Mouse (Mus musculus) hindbrain, embryonic 14.5 days (tissue): Measurements from ENCODE around the gene Dusp6. TPM values are rescaled to one million over a fixed set of nuclear protein-coding genes. Genes with fewer than 3 reads are reported as not detected.
A peak's percentile ranks its signal among the peaks of the same experiment; 100 is the strongest.

ENCODE experiments used
- ATAC-seq: fragments of 200-750 bp; cut with Nextera tagmentation; 2 replicates; pipeline ENCODE4 v1.8.0; 2017; ENCODE audit warnings: moderate number of reproducible peaks, mild to moderate bottlenecking, moderate TSS enrichment, moderate library complexity; ENCODE audit not compliant: low FRiP score
- DNase-seq: peaks from one replicate; pipeline ENCODE4 v3.0.0-alpha.2; 2015; ENCODE audit warnings: low spot score
- H3K27ac ChIP-seq: fragments of 300-500 bp; sonication (generic); 2 replicates; pipeline ENCODE4 v1.5.1; 2014; ENCODE audit warnings: mild to moderate bottlenecking, moderate library complexity
- H3K27me3 ChIP-seq: fragments of 300-500 bp; sonication (generic); 2 replicates; pipeline ENCODE4 v1.6.1; 2014; ENCODE audit warnings: mild to moderate bottlenecking, low read length, mixed read lengths; ENCODE audit not compliant: control insufficient read depth, insufficient read depth
- H3K36me3 ChIP-seq: fragments of 300-500 bp; sonication (generic); replicated peaks from 2 replicates; pipeline ENCODE4 v1.6.1; 2014; ENCODE audit not compliant: control insufficient read depth, insufficient read depth
- H3K4me1 ChIP-seq: fragments of 300-500 bp; sonication (generic); replicated peaks from 2 replicates; pipeline ENCODE4 v1.6.1; 2014; ENCODE audit warnings: antibody characterized with exemption, low read length, mixed read lengths; ENCODE audit not compliant: control insufficient read depth, insufficient read depth
- H3K4me2 ChIP-seq: fragments of 300-500 bp; sonication (generic); replicated peaks from 2 replicates; pipeline ENCODE4 v1.6.1; 2014; ENCODE audit warnings: mild to moderate bottlenecking, moderate library complexity
- H3K4me3 ChIP-seq: fragments of 300-500 bp; sonication (generic); replicated peaks from 2 replicates; pipeline ENCODE4 v1.5.1; 2014; ENCODE audit warnings: mild to moderate bottlenecking, low read length
- H3K9ac ChIP-seq: fragments of 300-500 bp; sonication (generic); 2 replicates; pipeline ENCODE4 v1.6.1; 2014
- H3K9me3 ChIP-seq: fragments of 300-500 bp; sonication (generic); 2 replicates; pipeline ENCODE4 v1.6.1; 2016; ENCODE audit warnings: low read length; ENCODE audit not compliant: control insufficient read depth
- WGBS: fragments of 180-500 bp; shearing (Covaris S2); extraction: QIAGEN DNeasy Blood & Tissue Kit; methylation state at CpG from one replicate; pipeline ENCODE4 v1.1.7; 2014; 5-methylcytosine and 5-hydroxymethylcytosine counted together
- polyA plus RNA-seq: library from polyadenylated mRNA; unstranded; fragments of >200 nt; fragmentation: Nextera tagmentation; extraction: Ambion mirVana; gene quantifications from 2 replicates; pipeline ENCODE4 v1.2.1, GENCODE M21; 2014

Dusp6 gene
- polyA plus RNA-seq, 1 experiment from 2014 or later: 28.4 TPM

GRCm38 (mm10) chr10:99261151-99261635 lies 1.8 kb upstream of the Dusp6 start:
- whole genome bisulfite sequencing: 0% methylated on average over 30 of the region's 30 CpGs
- H3K4me3 ChIP-seq: peak overlapping the region; percentile 74
- H3K4me1 ChIP-seq: peaks cover 31% of the 10 kb centered on the region
- H3K36me3 ChIP-seq: peaks cover under 1% of the 10 kb centered on the region; the same call in 1 of the 2 replicates
- peak overlapping the region; percentile 93 for H3K27ac ChIP-seq
- peak overlapping the region; percentile 90 for H3K9ac ChIP-seq
- H3K27me3 ChIP-seq: peaks cover 6% of the 10 kb centered on the region; the same call in 1 of the 2 replicates
- DNase-seq (peak; percentile 69), ATAC-seq (no peak)
- peak overlapping the region; percentile 90 for H3K4me2 ChIP-seq
- H3K9me3 ChIP-seq: no peaks in the 10 kb centered on the region

- Histone ChIP-seq H3K4me3 (peak overlapping the region; percentile 74), H3K27ac (peak overlapping the region; percentile 93), H3K27me3 (peaks cover 12% of the 10 kb centered on the region; the same call in 1 of the 2 replicates), H3K36me3 (peaks cover 5% of the 10 kb centered on the region; the same call in 1 of the 2 replicates), H3K4me1 (peaks cover 31% of the 10 kb centered on the region), H3K4me2 (peak overlapping the region; percentile 90), H3K9ac (peak overlapping the region; percentile 90), H3K9me3 (no peaks in the 10 kb centered on the region)
- ATAC-seq: peak; percentile 44
- under 1% methylated on average over 61 of the region's 62 CpGs for WGBS
- DNase-seq: peak; percentile 75
Measured at GRCm38 (mm10) chr10:99261636-99262318, 1.3 kb upstream of the Dusp6 start.

- peaks cover 14% of the 10 kb centered on the region; the same call in 1 of the 2 replicates for H3K27me3 ChIP-seq
- DNase-seq (no peak), ATAC-seq (peak; percentile 21; the same call in 1 of the 2 replicates)
- peak overlapping the region; percentile 90 for H3K4me2 ChIP-seq
- WGBS: under 1% methylated on average over 20 of the region's 20 CpGs
- H3K4me3 ChIP-seq: peak overlapping the region; percentile 74
- peaks cover 32% of the 10 kb centered on the region for H3K4me1 ChIP-seq
- peaks cover 5% of the 10 kb centered on the region; the same call in 1 of the 2 replicates for H3K36me3 ChIP-seq
- H3K9ac ChIP-seq: peak overlapping the region; percentile 90
- H3K27ac ChIP-seq: peak overlapping the region; percentile 93
- H3K9me3 ChIP-seq: no peaks in the 10 kb centered on the region
Measured at GRCm38 (mm10) chr10:99262319-99262866, 638 bp upstream of the Dusp6 start.

- H3K36me3 ChIP-seq: peaks cover 5% of the 10 kb centered on the region; the same call in 1 of the 2 replicates
- peaks cover 35% of the 10 kb centered on the region for H3K4me1 ChIP-seq
- H3K4me3 ChIP-seq: peak overlapping the region; percentile 74
- WGBS: under 1% methylated on average over 66 of the region's 66 CpGs
- peaks cover 18% of the 10 kb centered on the region; the same call in 1 of the 2 replicates for H3K27me3 ChIP-seq
- ATAC-seq (peak; percentile 55), DNase-seq (peak; percentile 55)
- peak overlapping the region; percentile 90 for H3K4me2 ChIP-seq
- peak overlapping the region; percentile 90 for H3K9ac ChIP-seq
- no peaks in the 10 kb centered on the region for H3K9me3 ChIP-seq
- peak overlapping the region; percentile 93 for H3K27ac ChIP-seq
Measured at GRCm38 (mm10) chr10:99263419-99264221, 589 bp downstream of the Dusp6 start.

GRCm38 (mm10) chr10:99264301-99265010 lies 1.4 kb downstream of the Dusp6 start:
- Histone ChIP-seq H3K27me3 (peaks cover 18% of the 10 kb centered on the region; the same call in 1 of the 2 replicates), H3K27ac (peak overlapping the region; percentile 93), H3K4me2 (peak overlapping the region; percentile 90), H3K9ac (peak overlapping the region; percentile 90), H3K9me3 (no peaks in the 10 kb centered on the region), H3K4me3 (peak overlapping the region; percentile 74), H3K36me3 (peaks cover 5% of the 10 kb centered on the region; the same call in 1 of the 2 replicates), H3K4me1 (peaks cover 42% of the 10 kb centered on the region)
- WGBS: 1% methylated on average over 26 of the region's 26 CpGs
- DNase-seq (peak; percentile 36), ATAC-seq (no peak)

GRCm38 (mm10) chr10:99265011-99265694 lies 2.1 kb downstream of the Dusp6 start:
- Histone ChIP-seq H3K9me3 (no peaks in the 10 kb centered on the region), H3K27me3 (peaks cover 18% of the 10 kb centered on the region; the same call in 1 of the 2 replicates), H3K9ac (peak overlapping the region; percentile 90), H3K36me3 (peaks cover 5% of the 10 kb centered on the region; the same call in 1 of the 2 replicates), H3K27ac (peak overlapping the region; percentile 93), H3K4me3 (peak overlapping the region; percentile 74), H3K4me1 (peaks cover 43% of the 10 kb centered on the region), H3K4me2 (peak overlapping the region; percentile 90)
- 4% methylated on average over 7 of the region's 7 CpGs for WGBS
- no peak for DNase-seq
- ATAC-seq: no peak

GRCm38 (mm10) chr10:99266025-99266424 lies 3.0 kb downstream of the Dusp6 start:
- whole genome bisulfite sequencing: 38% methylated on average over 14 of the region's 14 CpGs
- H3K4me2 ChIP-seq: peak overlapping the region; percentile 90
- peaks cover 34% of the 10 kb centered on the region for H3K4me1 ChIP-seq
- DNase-seq (no peak), ATAC-seq (no peak)
- H3K27ac ChIP-seq: peak overlapping the region; percentile 45; the same call in 1 of the 2 replicates
- H3K27me3 ChIP-seq: peaks cover 18% of the 10 kb centered on the region; the same call in 1 of the 2 replicates
- peak overlapping the region; percentile 74 for H3K4me3 ChIP-seq
- H3K9ac ChIP-seq: peak overlapping the region; percentile 90
- H3K9me3 ChIP-seq: no peaks in the 10 kb centered on the region
- peaks cover 5% of the 10 kb centered on the region; the same call in 1 of the 2 replicates for H3K36me3 ChIP-seq

GRCm38 (mm10) chr10:99267621-99268020 lies 4.6 kb downstream of the Dusp6 start:
- WGBS: 84% methylated on average over 1 of the region's 1 CpGs
- ATAC-seq (no peak), DNase-seq (no peak)
- H3K36me3 ChIP-seq: peaks cover 5% of the 10 kb centered on the region; the same call in 1 of the 2 replicates
- no peak overlapping the region for H3K9ac ChIP-seq
- H3K4me2 ChIP-seq: 0 out of 2 replicates have a peak overlapping the region, but pooled peaks have one; percentile 5
- peaks cover 18% of the 10 kb centered on the region; the same call in 1 of the 2 replicates for H3K27me3 ChIP-seq
- peaks cover 25% of the 10 kb centered on the region; the same call in 1 of the 2 replicates for H3K4me1 ChIP-seq
- no peak overlapping the region for H3K27ac ChIP-seq
- H3K4me3 ChIP-seq: no peak overlapping the region
- H3K9me3 ChIP-seq: no peaks in the 10 kb centered on the region
